Mouse (Mus musculus): Measurements from ENCODE around the gene Klk1b4.

DNA sequence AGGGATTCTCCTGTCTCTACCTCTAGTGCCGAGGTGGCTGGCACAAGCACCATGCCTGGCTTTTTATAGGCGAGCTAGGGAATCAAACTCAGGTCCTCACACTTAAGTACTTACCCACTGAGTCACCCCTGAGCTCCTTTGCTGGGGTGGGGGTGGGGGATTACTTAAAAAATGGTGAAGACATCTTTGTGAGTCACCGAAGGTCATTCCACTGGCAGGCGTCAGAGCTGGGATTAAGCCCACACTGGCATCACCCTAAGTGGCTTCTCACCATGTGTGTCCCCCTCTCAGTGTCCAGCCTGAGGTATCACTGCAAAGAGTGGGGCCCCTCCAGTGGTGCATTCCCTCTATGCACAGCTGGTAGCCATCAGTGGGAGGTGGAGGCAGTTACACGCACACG is 53.2 kb downstream of the Klk1b4 start:
- TF ChIP-seq EP300 (IDR thresholded peaks at IDR 0.05; ENCODE audit: insufficient read depth, low read depth, low read length) (no peak), CTCF (IDR thresholded peaks at IDR 0.05) (no peak)

All from heart, adult 2 months (tissue).